Mouse (Mus musculus) intestine, embryonic 16.5 days (tissue): ENCODE measurements at regions not wholly inside any gene's neighbourhood (a gene's known extent, or its start where the extent isn't known, plus 50 kb on each side); places are given as distances from the start of the nearest gene placed in this dataset.
A peak's percentile ranks its signal among the peaks of the same experiment; 100 is the strongest.

Experiments used
- ATAC-seq: fragments of 200-750 bp; cut with Nextera tagmentation; 2 replicates; pipeline ENCODE4 v1.8.0; 2017; ENCODE audit warnings: moderate TSS enrichment, moderate library complexity
- H3K27ac ChIP-seq: fragments of 300-500 bp; sonication (generic); 2 replicates; pipeline ENCODE4 v1.5.1; 2014; ENCODE audit warnings: mild to moderate bottlenecking, low read length
- H3K27me3 ChIP-seq: fragments of 300-500 bp; sonication (generic); replicated peaks from 2 replicates; pipeline ENCODE4 v1.6.1; 2014; ENCODE audit warnings: low read length, control low read depth, mixed read lengths; ENCODE audit not compliant: control insufficient read depth, insufficient read depth
- H3K36me3 ChIP-seq: fragments of 300-500 bp; sonication (generic); 2 replicates; pipeline ENCODE4 v1.6.1; 2014; ENCODE audit warnings: low read length, control low read depth; ENCODE audit not compliant: control insufficient read depth, insufficient read depth
- H3K4me1 ChIP-seq: fragments of 300-500 bp; sonication (generic); 2 replicates; pipeline ENCODE4 v1.6.1; 2014; ENCODE audit warnings: low read length, control low read depth, mixed read lengths; ENCODE audit not compliant: control insufficient read depth, insufficient read depth
- H3K4me2 ChIP-seq: fragments of 300-500 bp; sonication (generic); 2 replicates; pipeline ENCODE4 v1.6.1; 2014; ENCODE audit warnings: low read depth, low read length, control low read depth
- H3K4me3 ChIP-seq: fragments of 300-500 bp; sonication (generic); 2 replicates; pipeline ENCODE4 v1.5.1; 2014; ENCODE audit warnings: mild to moderate bottlenecking, low read length
- H3K9ac ChIP-seq: fragments of 300-500 bp; sonication (generic); 2 replicates; pipeline ENCODE4 v1.6.1; 2014; ENCODE audit warnings: low read depth, low read length
- H3K9me3 ChIP-seq: fragments of 300-500 bp; sonication (generic); 2 replicates; pipeline ENCODE4 v1.6.1; 2016; ENCODE audit warnings: low read length, control low read depth; ENCODE audit not compliant: control insufficient read depth
- WGBS: fragments of 180-500 bp; shearing (Covaris S2); extraction: QIAGEN DNeasy Blood & Tissue Kit; methylation state at CpG from one replicate; pipeline ENCODE4 v1.1.7; 2014; 5-methylcytosine and 5-hydroxymethylcytosine counted together

GRCm38 (mm10) chr17:13561342-13561741 is 199.0 kb upstream of the Afdn start:
- Histone ChIP-seq H3K4me3 (no peak overlapping the region), H3K36me3 (no peaks in the 10 kb centered on the region), H3K9ac (no peak overlapping the region), H3K9me3 (no peaks in the 10 kb centered on the region), H3K4me2 (no peak overlapping the region), H3K4me1 (no peaks in the 10 kb centered on the region), H3K27me3 (no peaks in the 10 kb centered on the region), H3K27ac (no peak overlapping the region)
- ATAC-seq = no peak
- 72% methylated on average over 8 of the region's 8 CpGs for whole genome bisulfite sequencing

- Histone ChIP-seq H3K9ac (no peak overlapping the region), H3K27me3 (no peaks in the 10 kb centered on the region), H3K9me3 (no peaks in the 10 kb centered on the region), H3K36me3 (no peaks in the 10 kb centered on the region), H3K27ac (no peak overlapping the region), H3K4me3 (no peak overlapping the region), H3K4me1 (no peaks in the 10 kb centered on the region), H3K4me2 (no peak overlapping the region)
- WGBS = 81% methylated on average over 2 of the region's 2 CpGs
- no peak for ATAC-seq
These were observed 197.4 kb upstream of the Afdn start for GRCm38 (mm10) chr17:13562974-13563373.

GRCm38 (mm10) chr17:13564800-13565199 is 195.5 kb upstream of the Afdn start:
- WGBS = 88% methylated on average over 7 of the region's 7 CpGs

GRCm38 (mm10) chr17:13566680-13567079 is 193.7 kb upstream of the Afdn start:
- Histone ChIP-seq H3K9me3 (no peaks in the 10 kb centered on the region), H3K36me3 (no peaks in the 10 kb centered on the region), H3K4me2 (no peak overlapping the region), H3K4me1 (no peaks in the 10 kb centered on the region), H3K9ac (no peak overlapping the region), H3K27me3 (no peaks in the 10 kb centered on the region), H3K27ac (no peak overlapping the region), H3K4me3 (no peak overlapping the region)
- 73% methylated on average over 7 of the region's 7 CpGs for WGBS
- ATAC-seq = no peak

More at GRCm38 (mm10) chr17:13564800-13565199, 195.5 kb upstream of the Afdn start:
- Histone ChIP-seq H3K9me3 (no peaks in the 10 kb centered on the region), H3K4me1 (no peaks in the 10 kb centered on the region), H3K27ac (no peak overlapping the region), H3K4me3 (no peak overlapping the region), H3K9ac (no peak overlapping the region), H3K27me3 (no peaks in the 10 kb centered on the region), H3K4me2 (no peak overlapping the region), H3K36me3 (no peaks in the 10 kb centered on the region)
- no peak for ATAC-seq

- no peaks in the 10 kb centered on the region for H3K36me3 ChIP-seq
- H3K27ac ChIP-seq = no peak overlapping the region
- H3K4me3 ChIP-seq = no peak overlapping the region
- H3K4me2 ChIP-seq = no peak overlapping the region
- no peaks in the 10 kb centered on the region for H3K4me1 ChIP-seq
- no peak for ATAC-seq
- no peaks in the 10 kb centered on the region for H3K27me3 ChIP-seq
- WGBS = 78% methylated on average over 3 of the region's 3 CpGs
- no peak overlapping the region for H3K9ac ChIP-seq
- no peaks in the 10 kb centered on the region for H3K9me3 ChIP-seq
These were observed 193.2 kb upstream of the Afdn start for GRCm38 (mm10) chr17:13567183-13567582.

- no peaks in the 10 kb centered on the region for H3K27me3 ChIP-seq
- WGBS = 78% methylated on average over 5 of the region's 5 CpGs
- H3K9ac ChIP-seq = no peak overlapping the region
- H3K4me3 ChIP-seq = no peak overlapping the region
- peaks cover 2% of the 10 kb centered on the region; the same call in 1 of the 2 replicates for H3K4me1 ChIP-seq
- H3K9me3 ChIP-seq = no peaks in the 10 kb centered on the region
- H3K27ac ChIP-seq = no peak overlapping the region
- H3K4me2 ChIP-seq = no peak overlapping the region
- H3K36me3 ChIP-seq = no peaks in the 10 kb centered on the region
- no peak for ATAC-seq
These were observed 189.5 kb upstream of the Afdn start for GRCm38 (mm10) chr17:13570796-13571195.

GRCm38 (mm10) chr17:13572204-13572833 is 188.0 kb upstream of the Afdn start:
- Histone ChIP-seq H3K4me2 (no peak overlapping the region), H3K27ac (peak overlapping the region; percentile 54; the same call in 1 of the 2 replicates), H3K9me3 (no peaks in the 10 kb centered on the region), H3K4me1 (peaks cover 2% of the 10 kb centered on the region; the same call in 1 of the 2 replicates), H3K9ac (no peak overlapping the region), H3K27me3 (no peaks in the 10 kb centered on the region), H3K4me3 (no peak overlapping the region), H3K36me3 (no peaks in the 10 kb centered on the region)
- WGBS = 56% methylated on average over 8 of the region's 8 CpGs
- ATAC-seq = peak; percentile 87

- Histone ChIP-seq H3K9ac (no peak overlapping the region), H3K36me3 (no peaks in the 10 kb centered on the region), H3K27ac (no peak overlapping the region), H3K4me1 (peaks cover 2% of the 10 kb centered on the region; the same call in 1 of the 2 replicates), H3K4me2 (no peak overlapping the region), H3K27me3 (no peaks in the 10 kb centered on the region), H3K9me3 (no peaks in the 10 kb centered on the region), H3K4me3 (no peak overlapping the region)
- ATAC-seq = no peak
- WGBS = 59% methylated on average over 9 of the region's 9 CpGs
These were observed 187.3 kb upstream of the Afdn start for GRCm38 (mm10) chr17:13573036-13573435.

- H3K9me3 ChIP-seq = no peaks in the 10 kb centered on the region
- H3K27ac ChIP-seq = peak overlapping the region; percentile 13; the same call in 1 of the 2 replicates
- no peaks in the 10 kb centered on the region for H3K36me3 ChIP-seq
- WGBS = 42% methylated on average over 1 of the region's 1 CpGs
- H3K4me1 ChIP-seq = peaks cover 2% of the 10 kb centered on the region; the same call in 1 of the 2 replicates
- ATAC-seq = peak; percentile 77
- H3K4me3 ChIP-seq = no peak overlapping the region
- no peak overlapping the region for H3K4me2 ChIP-seq
- H3K27me3 ChIP-seq = no peaks in the 10 kb centered on the region
- no peak overlapping the region for H3K9ac ChIP-seq
These were observed 186.2 kb upstream of the Afdn start for GRCm38 (mm10) chr17:13574122-13574521.
